Mouse (Mus musculus) lung, embryonic 16.5 days (tissue): ENCODE data around the gene Lrmda. TPM values are rescaled to one million over a fixed set of nuclear protein-coding genes. Genes with fewer than 3 reads are reported as not detected.

ENCODE experiments used
- ATAC-seq: fragments of 200-750 bp; cut with Nextera tagmentation; 2 replicates; pipeline ENCODE4 v1.8.0; 2017; ENCODE audit warnings: low read depth, mild to moderate bottlenecking, moderate library complexity
- H3K27ac ChIP-seq: fragments of 300-500 bp; sonication (generic); 2 replicates; pipeline ENCODE4 v1.5.1; 2014; ENCODE audit warnings: mild to moderate bottlenecking, control low read depth, low read length
- H3K27me3 ChIP-seq: fragments of 300-500 bp; sonication (generic); 2 replicates; pipeline ENCODE4 v1.6.1; 2014; ENCODE audit warnings: low read depth, low read length, mixed read lengths; ENCODE audit not compliant: control insufficient read depth, insufficient read depth
- H3K36me3 ChIP-seq: fragments of 300-500 bp; sonication (generic); 2 replicates; pipeline ENCODE4 v1.6.1; 2014; ENCODE audit warnings: low read length; ENCODE audit not compliant: control insufficient read depth, insufficient read depth
- H3K4me1 ChIP-seq: fragments of 300-500 bp; sonication (generic); replicated peaks from 2 replicates; pipeline ENCODE4 v1.6.1; 2014; ENCODE audit warnings: low read length, mixed read lengths; ENCODE audit not compliant: control insufficient read depth, insufficient read depth
- H3K4me2 ChIP-seq: fragments of 300-500 bp; sonication (generic); 2 replicates; pipeline ENCODE4 v1.6.1; 2014; ENCODE audit warnings: low read depth, low read length, control low read depth
- H3K4me3 ChIP-seq: fragments of 300-500 bp; sonication (generic); 2 replicates; pipeline ENCODE4 v1.5.1; 2014; ENCODE audit warnings: mild to moderate bottlenecking, low read length, control low read depth
- H3K9ac ChIP-seq: fragments of 300-500 bp; sonication (generic); 2 replicates; pipeline ENCODE4 v1.6.1; 2014; ENCODE audit warnings: low read length, control low read depth
- H3K9me3 ChIP-seq: fragments of 300-500 bp; sonication (generic); 2 replicates; pipeline ENCODE4 v1.6.1; 2016; ENCODE audit warnings: low read length; ENCODE audit not compliant: control insufficient read depth
- WGBS: fragments of 180-500 bp; shearing (Covaris S2); extraction: QIAGEN DNeasy Blood & Tissue Kit; methylation state at CpG from one replicate; pipeline ENCODE4 v1.1.7; 2014; 5-methylcytosine and 5-hydroxymethylcytosine counted together
- polyA plus RNA-seq: library from polyadenylated mRNA; unstranded; fragments of >200 nt; fragmentation: Nextera tagmentation; extraction: Ambion mirVana; gene quantifications from 2 replicates; pipeline ENCODE4 v1.2.1, GENCODE M21; 2015

Gene Lrmda
- polyA plus RNA-seq, 1 experiment from 2014 or later: 1.2 TPM

DNA sequence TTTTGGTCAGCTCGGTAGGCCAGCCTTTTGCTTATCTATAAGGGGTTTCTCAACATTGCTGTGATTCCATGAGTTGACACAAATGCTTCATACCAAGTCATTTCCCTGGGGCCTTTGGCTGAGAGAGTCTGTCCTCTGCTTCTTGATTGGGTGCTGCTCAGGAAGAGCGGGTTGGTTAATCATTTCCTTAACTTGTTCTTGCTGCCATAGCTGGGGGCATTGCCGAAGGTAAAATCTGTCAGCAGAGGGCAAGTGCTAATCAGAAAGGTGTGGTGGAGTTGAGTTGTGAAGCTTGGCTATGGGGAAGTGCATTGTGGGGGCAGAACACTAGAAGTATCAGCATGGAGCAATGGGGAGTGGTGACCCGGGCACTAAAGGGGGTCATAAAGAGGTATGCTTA lies 106.8 kb downstream of the Lrmda start:
- no peak overlapping the region for H3K9ac ChIP-seq
- no peak overlapping the region for H3K4me2 ChIP-seq
- H3K27me3 ChIP-seq: no peaks in the 10 kb centered on the region; the same call in 1 of the 2 replicates
- 47% methylated on average over 4 of the region's 4 CpGs for WGBS
- no peak overlapping the region for H3K4me3 ChIP-seq
- no peak overlapping the region for H3K27ac ChIP-seq
- no peaks in the 10 kb centered on the region for H3K9me3 ChIP-seq
- ATAC-seq: peak; percentile 59
- no peaks in the 10 kb centered on the region for H3K36me3 ChIP-seq
- H3K4me1 ChIP-seq: 0 out of 2 replicates have a peak, but pooled peaks cover 2% of the 10 kb centered on the region

DNA sequence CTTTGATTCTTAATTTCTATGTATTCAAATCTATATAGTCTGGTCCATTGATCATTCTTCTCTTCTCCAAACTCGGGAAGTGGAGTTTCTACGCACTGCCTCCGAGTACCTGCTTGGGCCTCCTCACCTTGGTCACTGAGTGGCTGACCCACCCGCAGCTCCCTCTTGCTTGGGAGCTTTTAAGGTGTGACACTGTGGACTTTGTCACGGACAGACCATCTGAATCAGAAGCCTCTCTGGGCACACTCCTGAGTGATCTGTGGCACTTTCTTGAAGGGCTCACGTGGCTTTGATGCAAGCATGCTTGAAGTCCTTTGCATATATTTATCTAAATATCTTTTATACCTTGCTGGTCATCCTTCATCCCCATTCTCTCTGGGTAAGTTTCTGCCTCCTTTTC lies 107.3 kb downstream of the Lrmda start:
- Histone ChIP-seq H3K27ac (no peak overlapping the region), H3K4me2 (no peak overlapping the region), H3K4me1 (0 out of 2 replicates have a peak, but pooled peaks cover 2% of the 10 kb centered on the region), H3K36me3 (no peaks in the 10 kb centered on the region), H3K27me3 (no peaks in the 10 kb centered on the region; the same call in 1 of the 2 replicates), H3K9ac (no peak overlapping the region), H3K4me3 (no peak overlapping the region), H3K9me3 (no peaks in the 10 kb centered on the region)
- 74% methylated on average over 6 of the region's 6 CpGs for WGBS
- no peak for ATAC-seq

DNA sequence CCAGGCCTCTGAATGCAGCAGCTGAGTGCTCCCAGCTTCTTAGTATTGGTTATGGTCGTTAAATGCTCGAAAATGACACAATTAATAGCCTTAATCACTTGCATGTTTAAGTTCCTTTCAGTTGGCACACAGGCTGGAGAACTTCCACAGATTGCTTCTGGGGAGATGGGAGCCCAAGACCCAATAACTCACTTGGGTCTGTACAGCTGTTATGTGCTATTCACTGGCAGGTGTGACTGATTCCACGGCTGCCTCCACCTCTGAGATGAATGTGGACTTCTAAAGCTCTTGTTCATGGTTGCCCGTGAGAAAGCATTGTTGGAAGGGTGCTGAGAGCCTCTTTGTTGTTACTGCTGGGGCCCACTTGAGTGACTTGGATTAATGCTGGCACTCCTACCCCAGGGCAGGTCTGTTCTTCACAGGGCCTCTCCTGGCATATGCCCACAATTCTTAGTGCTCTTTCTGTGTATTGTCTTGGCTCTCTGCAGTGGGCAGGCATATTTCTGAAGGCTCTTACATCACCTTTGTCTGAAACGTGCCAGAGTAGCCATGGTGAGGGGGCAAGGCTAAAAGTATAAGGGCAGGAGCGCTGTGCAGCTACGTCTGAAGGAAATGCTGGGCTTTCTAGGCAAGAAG lies 111.6 kb downstream of the Lrmda start:
- H3K9me3 ChIP-seq: 0 out of 2 replicates have a peak, but pooled peaks cover 2% of the 10 kb centered on the region
- no peak overlapping the region for H3K4me3 ChIP-seq
- H3K9ac ChIP-seq: no peak overlapping the region
- H3K36me3 ChIP-seq: no peaks in the 10 kb centered on the region
- ATAC-seq: peak; percentile 43; the same call in 1 of the 2 replicates
- no peak overlapping the region for H3K4me2 ChIP-seq
- H3K4me1 ChIP-seq: 0 out of 2 replicates have a peak, but pooled peaks cover 2% of the 10 kb centered on the region
- 63% methylated on average over 7 of the region's 7 CpGs for WGBS
- no peaks in the 10 kb centered on the region for H3K27me3 ChIP-seq
- H3K27ac ChIP-seq: no peak overlapping the region

DNA sequence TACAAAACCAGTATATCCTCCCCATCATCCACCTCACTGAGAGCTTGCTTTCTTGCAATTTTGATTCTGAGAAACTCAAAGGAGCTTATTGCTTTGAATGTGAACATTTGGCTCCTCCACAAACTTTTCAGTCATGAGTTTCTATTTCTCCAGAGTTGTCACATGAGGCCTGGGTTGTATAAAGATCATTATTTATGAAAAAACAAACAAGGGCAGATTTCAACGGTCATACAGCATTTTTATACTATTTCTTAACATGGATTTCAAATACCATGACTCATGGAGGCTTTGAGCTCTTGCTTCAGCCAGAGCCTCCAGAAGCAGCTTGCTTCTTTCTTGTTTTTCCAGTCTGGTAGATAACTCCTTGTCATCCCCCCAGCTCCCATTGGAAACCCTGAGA lies 119.8 kb downstream of the Lrmda start:
- H3K4me1 ChIP-seq: no peaks in the 10 kb centered on the region
- no peak overlapping the region for H3K27ac ChIP-seq
- H3K4me3 ChIP-seq: no peak overlapping the region
- H3K9me3 ChIP-seq: 0 out of 2 replicates have a peak, but pooled peaks cover 2% of the 10 kb centered on the region
- no peak for ATAC-seq
- H3K27me3 ChIP-seq: no peaks in the 10 kb centered on the region; the same call in 1 of the 2 replicates
- no peak overlapping the region for H3K4me2 ChIP-seq
- H3K9ac ChIP-seq: no peak overlapping the region
- H3K36me3 ChIP-seq: no peaks in the 10 kb centered on the region
- 51% methylated on average over 1 of the region's 1 CpGs for WGBS

DNA sequence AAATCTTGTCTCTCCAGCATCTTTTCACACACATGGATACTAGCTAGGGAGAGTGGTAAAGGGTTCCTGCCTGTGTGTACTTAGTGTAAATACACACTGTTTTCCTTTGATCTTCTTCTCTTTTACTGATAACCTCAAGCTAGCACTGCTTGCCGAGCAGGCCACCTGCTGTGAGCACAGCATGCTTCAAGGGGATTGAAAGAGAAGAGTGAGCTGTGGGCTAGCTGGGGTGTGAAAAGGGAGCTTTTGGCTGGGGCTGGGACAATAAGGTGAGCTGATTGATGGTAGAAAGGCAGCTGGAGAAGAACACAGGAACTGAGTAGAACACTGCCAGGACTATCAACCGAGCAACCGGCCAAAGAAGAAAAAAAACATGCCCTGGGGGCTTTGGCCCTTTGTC lies 124.5 kb downstream of the Lrmda start:
- Histone ChIP-seq H3K4me3 (no peak overlapping the region), H3K36me3 (no peaks in the 10 kb centered on the region)
- ATAC-seq: no peak

DNA sequence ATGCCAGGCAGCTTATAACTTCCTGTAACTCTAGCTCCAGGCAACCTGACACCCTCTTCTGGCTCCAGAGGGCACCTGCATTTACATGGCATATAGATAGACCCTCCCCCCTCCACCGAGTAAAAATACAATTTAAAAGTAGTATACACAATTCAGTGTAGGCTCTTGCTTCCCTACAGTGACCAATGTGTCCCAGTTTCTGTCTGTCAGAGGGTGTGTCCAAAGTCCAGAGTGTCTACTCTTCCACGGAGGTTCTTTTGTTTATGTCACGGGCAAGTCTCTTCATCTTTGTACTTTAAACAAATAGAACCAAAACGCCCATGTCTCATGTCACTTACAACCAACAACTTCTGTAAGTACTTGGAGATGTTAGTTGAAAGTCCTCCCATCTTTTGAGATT lies 126.4 kb downstream of the Lrmda start:
- H3K27me3 ChIP-seq: no peaks in the 10 kb centered on the region
- H3K9ac ChIP-seq: no peak overlapping the region
- H3K27ac ChIP-seq: no peak overlapping the region
- H3K4me1 ChIP-seq: peaks cover 7% of the 10 kb centered on the region; the same call in 1 of the 2 replicates
- H3K36me3 ChIP-seq: no peaks in the 10 kb centered on the region
- ATAC-seq: no peak
- 20% methylated on average over 4 of the region's 4 CpGs for WGBS
- no peak overlapping the region for H3K4me3 ChIP-seq
- H3K9me3 ChIP-seq: no peaks in the 10 kb centered on the region
- H3K4me2 ChIP-seq: no peak overlapping the region

More for the DNA sequence above, 124.5 kb downstream of the Lrmda start:
- 40% methylated on average over 3 of the region's 3 CpGs for WGBS
- Histone ChIP-seq H3K9ac (no peak overlapping the region), H3K27ac (no peak overlapping the region), H3K4me1 (peaks cover 7% of the 10 kb centered on the region; the same call in 1 of the 2 replicates), H3K27me3 (no peaks in the 10 kb centered on the region; the same call in 1 of the 2 replicates), H3K4me2 (no peak overlapping the region), H3K9me3 (no peaks in the 10 kb centered on the region)

DNA sequence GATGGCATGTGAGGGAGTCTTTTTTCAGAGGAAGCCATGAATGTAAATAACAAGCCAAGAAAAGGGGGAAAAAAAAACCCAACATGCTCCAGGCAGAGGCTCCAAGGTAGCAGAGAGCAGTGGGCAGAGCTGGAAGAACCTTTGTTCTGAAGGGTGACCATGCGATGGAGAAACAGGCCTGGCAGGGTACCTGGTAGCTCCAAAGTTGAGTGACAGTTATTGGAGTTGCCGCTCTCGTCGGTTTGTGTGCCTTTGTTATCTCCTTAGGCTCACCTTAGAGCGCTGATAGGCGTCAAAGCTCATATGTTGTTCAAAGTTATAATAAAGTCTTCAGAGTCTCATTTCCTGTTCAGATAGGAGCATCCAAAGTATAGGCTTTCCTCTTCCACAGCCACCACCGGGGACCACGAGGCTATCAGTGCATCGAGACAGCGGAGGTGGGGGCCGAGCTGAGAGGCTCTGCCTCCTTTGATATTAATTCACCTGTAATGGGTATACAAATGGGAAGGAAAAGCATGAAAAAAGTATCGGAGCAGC lies 127.1 kb downstream of the Lrmda start:
- no peak for ATAC-seq

DNA sequence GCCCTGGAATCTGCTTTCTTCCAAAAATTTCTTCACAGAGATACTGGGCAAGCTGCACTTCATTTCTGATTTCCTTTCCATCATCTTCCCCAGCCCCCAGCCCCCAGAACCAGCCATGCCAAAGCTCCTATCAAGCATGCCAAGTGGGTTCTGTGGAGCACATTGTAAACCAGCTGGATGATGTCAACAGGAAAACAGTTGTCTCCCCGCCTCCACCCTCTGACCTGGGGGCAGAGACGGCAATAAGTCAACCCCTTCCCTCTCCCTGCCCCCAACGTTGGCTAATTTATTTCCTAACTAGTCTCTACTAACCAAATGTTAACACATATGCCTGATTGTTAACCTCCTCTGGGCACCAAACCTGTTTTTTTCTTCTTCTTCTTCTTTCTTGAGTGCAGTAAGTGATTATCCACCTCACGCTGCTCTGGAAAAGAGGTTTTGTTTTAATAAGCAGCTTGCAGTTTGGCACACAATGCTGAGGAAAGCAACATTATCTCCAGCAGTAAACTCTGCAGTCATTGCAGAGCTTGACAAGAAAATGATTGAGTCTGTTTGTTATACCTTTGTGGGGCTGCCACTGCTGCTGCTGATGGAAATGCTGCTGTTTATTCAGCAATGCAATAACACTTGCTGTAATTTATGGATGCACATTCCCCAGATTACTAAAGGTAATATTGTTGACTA lies 128.0 kb downstream of the Lrmda start:
- Histone ChIP-seq H3K4me3 (no peak overlapping the region), H3K4me2 (no peak overlapping the region), H3K9ac (no peak overlapping the region), H3K27ac (no peak overlapping the region), H3K27me3 (no peaks in the 10 kb centered on the region), H3K36me3 (no peaks in the 10 kb centered on the region), H3K4me1 (peaks cover 7% of the 10 kb centered on the region; the same call in 1 of the 2 replicates), H3K9me3 (no peaks in the 10 kb centered on the region)
- 24% methylated on average over 4 of the region's 4 CpGs for WGBS
- peak; percentile 51 for ATAC-seq

More for the DNA sequence above, 127.1 kb downstream of the Lrmda start:
- Histone ChIP-seq H3K9me3 (no peaks in the 10 kb centered on the region), H3K36me3 (no peaks in the 10 kb centered on the region), H3K9ac (no peak overlapping the region), H3K27ac (no peak overlapping the region), H3K4me3 (no peak overlapping the region), H3K27me3 (no peaks in the 10 kb centered on the region), H3K4me1 (peaks cover 7% of the 10 kb centered on the region; the same call in 1 of the 2 replicates), H3K4me2 (no peak overlapping the region)
- 52% methylated on average over 12 of the region's 12 CpGs for WGBS

DNA sequence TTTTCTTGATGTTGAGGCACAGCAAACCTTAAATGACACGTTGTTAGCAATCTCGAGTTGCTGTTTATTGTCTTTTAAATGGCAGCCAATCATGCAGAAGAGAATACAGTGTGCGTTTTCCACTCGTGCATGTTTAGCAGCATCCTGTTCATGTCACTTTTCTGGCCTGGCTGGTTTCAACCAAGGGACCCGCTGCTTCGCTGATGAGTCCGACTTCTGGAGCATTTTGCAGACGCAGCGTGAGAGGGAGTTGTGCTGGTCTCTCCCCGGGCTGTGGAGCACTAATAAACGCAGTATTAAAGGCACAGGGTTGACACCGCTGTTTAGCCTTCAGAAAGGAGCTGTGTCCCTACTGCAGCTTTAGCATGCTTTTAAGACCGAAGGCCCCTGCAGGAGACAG lies 133.2 kb downstream of the Lrmda start:
- ATAC-seq: no peak
- no peaks in the 10 kb centered on the region for H3K27me3 ChIP-seq
- no peaks in the 10 kb centered on the region for H3K9me3 ChIP-seq
- H3K4me1 ChIP-seq: peaks cover 7% of the 10 kb centered on the region; the same call in 1 of the 2 replicates
- H3K36me3 ChIP-seq: no peaks in the 10 kb centered on the region
- no peak overlapping the region for H3K4me3 ChIP-seq
- H3K9ac ChIP-seq: no peak overlapping the region
- no peak overlapping the region for H3K27ac ChIP-seq
- H3K4me2 ChIP-seq: no peak overlapping the region
- 38% methylated on average over 13 of the region's 13 CpGs for WGBS
